Mouse (Mus musculus) heart, postnatal 0 days (tissue): ENCODE measurements at regions not wholly inside any gene's neighbourhood (a gene's known extent, or its start where the extent isn't known, plus 50 kb on each side); places are given as distances from the start of the nearest gene placed in this dataset.

Source experiments
- CTCF ChIP-seq: IDR thresholded peaks from 2 replicates; pipeline ENCODE4 v1.5.1; 2016; ENCODE audit warnings: antibody characterized with exemption, control low read depth, low read depth
- EP300 ChIP-seq: IDR thresholded peaks from 2 replicates; pipeline ENCODE4 v1.6.1; 2016; ENCODE audit warnings: antibody characterized with exemption, low read depth

DNA sequence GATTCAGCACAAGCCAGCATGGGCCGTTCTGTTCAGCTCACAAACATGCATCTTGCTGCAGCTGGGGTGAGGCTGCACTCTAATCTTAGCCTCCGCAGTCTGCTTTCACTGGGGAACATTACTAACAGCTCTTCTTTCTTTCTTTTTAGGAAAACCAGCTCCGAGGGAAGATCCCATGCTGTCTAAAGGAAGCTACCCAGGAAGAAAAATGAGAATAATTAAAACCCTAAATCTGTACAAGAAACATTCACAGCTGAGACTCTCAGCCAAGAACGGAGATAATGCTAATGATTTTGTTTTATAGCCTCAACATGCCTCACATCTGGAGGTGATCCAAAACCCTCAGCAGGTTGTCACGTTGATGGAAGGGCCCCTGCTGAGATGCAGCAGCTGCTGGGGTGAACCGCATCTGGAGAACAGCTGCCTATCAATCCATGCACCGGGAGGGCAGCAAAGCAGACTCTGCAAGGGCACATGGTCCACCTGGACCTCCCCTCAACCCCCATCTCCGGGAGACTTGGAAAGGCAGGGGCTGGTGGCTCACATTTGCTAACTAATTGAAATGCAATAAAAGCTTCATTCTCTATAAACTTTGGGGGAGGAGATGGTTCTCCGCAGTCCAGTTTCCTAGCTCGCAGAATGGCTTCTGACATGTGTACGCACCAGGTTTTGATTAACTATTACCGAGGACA lies 359.3 kb downstream of the Synb start:
- TF ChIP-seq CTCF, result no peak
- TF ChIP-seq EP300, result no peak
